9 mouse cellular contexts compared by ENCODE assay signal in the genomic region with DNA sequence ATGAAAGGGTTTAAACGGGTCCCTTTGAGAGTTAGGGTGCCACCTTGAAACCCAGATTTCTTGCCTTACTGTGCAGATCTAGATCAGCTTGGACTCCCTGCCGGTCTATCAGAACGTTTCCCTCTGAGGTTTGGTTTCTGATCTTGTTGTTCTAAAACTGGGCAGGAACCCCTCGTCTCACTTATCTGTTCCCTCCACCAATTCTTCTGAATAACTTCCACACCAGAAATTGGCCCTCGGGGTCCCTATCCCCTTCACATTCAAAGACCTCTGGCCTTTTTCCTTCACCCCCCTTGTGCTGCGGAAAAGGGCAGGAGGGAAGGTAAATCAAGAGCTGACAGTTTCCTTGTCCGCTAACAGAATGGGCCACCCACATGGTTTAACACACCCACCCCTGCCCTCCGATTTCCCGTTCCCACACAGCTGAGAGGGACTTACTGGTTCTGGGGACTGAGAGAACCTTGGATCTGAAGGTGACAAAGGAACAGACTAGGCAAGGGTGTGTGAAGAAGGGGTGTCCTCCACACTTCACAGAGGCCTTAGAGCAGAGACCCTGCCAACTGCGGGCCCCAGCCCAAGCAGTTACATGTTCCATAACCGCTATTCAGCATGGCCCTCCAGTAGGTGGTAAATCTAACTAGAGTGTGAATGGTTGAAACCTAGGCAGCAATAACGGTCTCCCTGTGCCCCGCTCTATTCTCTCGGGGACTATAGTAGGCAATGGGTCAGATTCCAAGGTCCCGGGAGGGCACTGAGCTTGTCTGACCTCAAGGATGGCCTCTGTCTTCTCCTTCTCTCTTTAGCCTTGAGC. TPM values are rescaled to one million over a fixed set of nuclear protein-coding genes. Genes with fewer than 3 reads are reported as not detected.
DNase-seq lines count a peak whose midpoint lies in the region; ATAC-seq and TF ChIP-seq lines count a peak whose summit lies in the region.
"Had no signal": no experiment of that assay in that cellular context is flagged by ENCODE, and none has a peak within 500 bp of the region (broad histone marks: within the 10 kb centered on the region; RNA-seq: fewer than 3 reads in every experiment).

No protein-coding gene starts in this region.

- no peaks in the 10 kb centered on the region for H3K36me3 ChIP-seq in heart, adult 2 months (ENCODE audit: control insufficient read depth, insufficient read depth, low read length)
- H3K36me3 ChIP-seq in embryonic facial prominence, embryonic 15.5 days, result no peaks in the 10 kb centered on the region
- H3K36me3 ChIP-seq in midbrain, embryonic 14.5 days (ENCODE audit: control insufficient read depth, insufficient read depth, low read length), result no peaks in the 10 kb centered on the region

- intact Hi-C loops in heart, adult 2 months (cut with DNase I), result no loop called here
- intact Hi-C loops in heart, postnatal 36 days (cut with DNase I), result no loop called here

- peak overlapping the region; percentile 80 for H3K9ac ChIP-seq in heart, adult 2 months (ENCODE audit: low read depth, low read length)
- H3K9ac ChIP-seq in embryonic facial prominence, embryonic 15.5 days, result no peak overlapping the region
- H3K9ac ChIP-seq in midbrain, embryonic 14.5 days (replicated peaks; ENCODE audit: low read length), result no peak overlapping the region

- no peak for TF ChIP-seq CTCF in heart, adult 2 months (IDR thresholded peaks at IDR 0.05)

- no peak for ATAC-seq in embryonic facial prominence, embryonic 15.5 days (ENCODE audit: insufficient number of reproducible peaks, low FRiP score, low TSS enrichment, low read depth)
- no peak for ATAC-seq in midbrain, embryonic 14.5 days (ENCODE audit: low FRiP score, low TSS enrichment)

- no peak for DNase-seq in heart, adult 2 months
- DNase-seq in heart, postnatal 36 days, result no peak
- DNase-seq in kidney, adult 9 months, result peak; percentile 60
- no peak for DNase-seq in midbrain, embryonic 14.5 days
- no peak for DNase-seq in yolk sac, embryonic 10.5 days (ENCODE audit: low spot score)
- DNase-seq in frontal cortex, postnatal 10 days (ENCODE audit: low spot score in 2 of 2), result no peak
- DNase-seq in ovary, postnatal 14 days (ENCODE audit: low spot score), result no peak

- peak overlapping the region; percentile 33; the same call in 1 of the 2 replicates for H3K4me2 ChIP-seq in embryonic facial prominence, embryonic 15.5 days (replicated peaks)
- H3K4me2 ChIP-seq in midbrain, embryonic 14.5 days (ENCODE audit: low read length), result peak overlapping the region; percentile 81

- peak overlapping the region; percentile 92 for H3K27ac ChIP-seq in heart, adult 2 months
- peak overlapping the region; percentile 51; the same call in 1 of the 2 replicates for H3K27ac ChIP-seq in embryonic facial prominence, embryonic 15.5 days (replicated peaks)
- no peak overlapping the region for H3K27ac ChIP-seq in midbrain, embryonic 14.5 days (replicated peaks; ENCODE audit: low read depth, low read length)
- H3K27ac ChIP-seq: macrophage had no signal

- no peaks in the 10 kb centered on the region for H3K9me3 ChIP-seq in embryonic facial prominence, embryonic 15.5 days (replicated peaks)
- H3K9me3 ChIP-seq in midbrain, embryonic 14.5 days (ENCODE audit: control insufficient read depth, low read length), result no peaks in the 10 kb centered on the region

- no peaks in the 10 kb centered on the region for H3K27me3 ChIP-seq in heart, adult 2 months (ENCODE audit: control insufficient read depth, insufficient read depth, low read length)
- peaks cover 82% of the 10 kb centered on the region for H3K27me3 ChIP-seq in embryonic facial prominence, embryonic 15.5 days
- H3K27me3 ChIP-seq in midbrain, embryonic 14.5 days (ENCODE audit: control insufficient read depth, insufficient read depth, low read length), result peaks cover 59% of the 10 kb centered on the region

- no peak for TF ChIP-seq EP300 in heart, adult 2 months (IDR thresholded peaks at IDR 0.05; ENCODE audit: insufficient read depth, low read depth, low read length)

- no peaks in the 10 kb centered on the region for H3K79me2 ChIP-seq in heart, adult 2 months (replicated peaks; ENCODE audit: control insufficient read depth, insufficient read depth, low read length)

- peaks cover 7% of the 10 kb centered on the region for H3K4me1 ChIP-seq in heart, adult 2 months (ENCODE audit: control insufficient read depth, insufficient read depth, low read length)
- H3K4me1 ChIP-seq in embryonic facial prominence, embryonic 15.5 days, result peaks cover 66% of the 10 kb centered on the region
- H3K4me1 ChIP-seq in midbrain, embryonic 14.5 days (ENCODE audit: control insufficient read depth, insufficient read depth, low read length), result peaks cover 38% of the 10 kb centered on the region

- peak overlapping the region; percentile 56 for H3K4me3 ChIP-seq in heart, adult 2 months
- peak overlapping the region; percentile 48 for H3K4me3 ChIP-seq in embryonic facial prominence, embryonic 15.5 days (replicated peaks)
- H3K4me3 ChIP-seq in midbrain, embryonic 14.5 days (replicated peaks; ENCODE audit: low read depth, low read length), result no peak overlapping the region

- no peak for TF ChIP-seq POLR2A in heart, adult 2 months (IDR thresholded peaks at IDR 0.05; ENCODE audit: insufficient read depth, low read depth, low read length)

- 42% methylated on average over 15 of the region's 15 CpGs for WGBS in heart, adult 2 months
- 23% methylated on average over 15 of the region's 15 CpGs for WGBS in embryonic facial prominence, embryonic 15.5 days
- 7% methylated on average over 15 of the region's 15 CpGs for WGBS in midbrain, embryonic 14.5 days

RNA-seq across cellular contexts. Expression of a gene that starts 0.8 kb away (rescaled TPM):
- 1 to 10 TPM; 5.2 to 5.7 TPM for total RNA-seq in heart, adult 2 months (2021)
- 10.0 and 11.0 TPM in 2 replicates for polyA plus RNA-seq in heart, adult 2 months (2012; rRNA removed)
- 1 to 10 TPM; 6.1 to 9.5 TPM for total RNA-seq in heart, postnatal 36 days (2021)
- 6.7 and 6.8 TPM in 2 replicates for polyA plus RNA-seq in embryonic facial prominence, embryonic 15.5 days (2015; fragmentation: Nextera tagmentation; extraction: Ambion mirVana)
- polyA plus RNA-seq in midbrain, embryonic 14.5 days (2014; fragmentation: Nextera tagmentation; extraction: Ambion mirVana), result 11.1 and 17.6 TPM in 2 replicates
- polyA plus RNA-seq: macrophage had no signal

RNA-seq across cellular contexts. Expression of a gene that starts 6.4 kb away (rescaled TPM):
- total RNA-seq in heart, adult 2 months (2021), result not detected
- not detected in 2 replicates for polyA plus RNA-seq in heart, adult 2 months (2012; rRNA removed)
- not detected for total RNA-seq in heart, postnatal 36 days (2021)
- not detected in 2 replicates for polyA plus RNA-seq in embryonic facial prominence, embryonic 15.5 days (2015; fragmentation: Nextera tagmentation; extraction: Ambion mirVana)
- polyA plus RNA-seq in midbrain, embryonic 14.5 days (2014; fragmentation: Nextera tagmentation; extraction: Ambion mirVana), result 0.49 TPM in 1 of 2 replicates, not detected in the other
- polyA plus RNA-seq: macrophage had no signal

RNA-seq across cellular contexts. Expression of a gene that starts 7.7 kb away (rescaled TPM):
- 1 to 10 TPM; 3.3 to 4.3 TPM for total RNA-seq in heart, adult 2 months (2021)
- 2.8 and 2.9 TPM in 2 replicates for polyA plus RNA-seq in heart, adult 2 months (2012; rRNA removed)
- 1 to 10 TPM; 2.6 to 3.7 TPM for total RNA-seq in heart, postnatal 36 days (2021)
- 16.8 and 17.2 TPM in 2 replicates for polyA plus RNA-seq in embryonic facial prominence, embryonic 15.5 days (2015; fragmentation: Nextera tagmentation; extraction: Ambion mirVana)
- 13.1 and 14.2 TPM in 2 replicates for polyA plus RNA-seq in midbrain, embryonic 14.5 days (2014; fragmentation: Nextera tagmentation; extraction: Ambion mirVana)

RNA-seq across cellular contexts. Expression of a gene that starts 9.7 kb away (rescaled TPM):
- total RNA-seq in heart, adult 2 months (2021), result not detected
- not detected in 2 replicates for polyA plus RNA-seq in heart, adult 2 months (2012; rRNA removed)
- total RNA-seq in heart, postnatal 36 days (2021), result not detected
- polyA plus RNA-seq in embryonic facial prominence, embryonic 15.5 days (2015; fragmentation: Nextera tagmentation; extraction: Ambion mirVana), result 0.30 and 0.33 TPM in 2 replicates
- 0.30 and 0.43 TPM in 2 replicates for polyA plus RNA-seq in midbrain, embryonic 14.5 days (2014; fragmentation: Nextera tagmentation; extraction: Ambion mirVana)
- polyA plus RNA-seq: macrophage had no signal

RNA-seq across cellular contexts. Expression of a gene that starts 14.9 kb away (rescaled TPM):
- 1 to 10 TPM; 4.1 to 6.7 TPM for total RNA-seq in heart, adult 2 months (2021)
- polyA plus RNA-seq in heart, adult 2 months (2012; rRNA removed), result 3.3 and 4.4 TPM in 2 replicates
- 1 to 10 TPM; 4.7 to 5.5 TPM for total RNA-seq in heart, postnatal 36 days (2021)
- 6.1 and 6.7 TPM in 2 replicates for polyA plus RNA-seq in embryonic facial prominence, embryonic 15.5 days (2015; fragmentation: Nextera tagmentation; extraction: Ambion mirVana)
- 0.20 TPM in 1 of 2 replicates, not detected in the other for polyA plus RNA-seq in midbrain, embryonic 14.5 days (2014; fragmentation: Nextera tagmentation; extraction: Ambion mirVana)
- polyA plus RNA-seq: macrophage had no signal
